Mouse (Mus musculus) hindlimb bud, embryonic 11.5 days (tissue): ENCODE measurements around the gene Bnip1.

ENCODE experiments used
- DNase-seq: peaks from one replicate; pipeline ENCODE4 v3.0.0-alpha.2; 2012; ENCODE audit warnings: low read depth, low spot score; ENCODE audit errors: extremely low spot score

Gene Bnip1

GRCm38 (mm10) chr17:26793068-26793765, 12.4 kb downstream of the Bnip1 start:
- DNase-seq = no peak

- DNase-seq = no peak
Observed at GRCm38 (mm10) chr17:26794744-26795143, 13.9 kb downstream of the Bnip1 start.

- no peak for DNase-seq
Observed at GRCm38 (mm10) chr17:26795386-26795785, 14.5 kb downstream of the Bnip1 start.

- no peak for DNase-seq
Observed at GRCm38 (mm10) chr17:26797379-26798128, 16.7 kb downstream of the Bnip1 start.

GRCm38 (mm10) chr17:26802886-26803285, 22.0 kb downstream of the Bnip1 start:
- DNase-seq = no peak

- DNase-seq = no peak
Observed at GRCm38 (mm10) chr17:26812607-26813006, 31.7 kb downstream of the Bnip1 start.

GRCm38 (mm10) chr17:26813497-26813896, 32.6 kb downstream of the Bnip1 start:
- DNase-seq = no peak

- DNase-seq = no peak
Observed at GRCm38 (mm10) chr17:26816810-26817209, 35.9 kb downstream of the Bnip1 start.

GRCm38 (mm10) chr17:26817776-26818175, 36.9 kb downstream of the Bnip1 start:
- no peak for DNase-seq

- DNase-seq = no peak
Observed at GRCm38 (mm10) chr17:26826131-26826530, 45.3 kb downstream of the Bnip1 start.

- DNase-seq = no peak
Observed at GRCm38 (mm10) chr17:26833806-26834205, 52.9 kb downstream of the Bnip1 start.

- DNase-seq = no peak
Observed at GRCm38 (mm10) chr17:26834302-26834965, 53.6 kb downstream of the Bnip1 start.

GRCm38 (mm10) chr17:26834966-26835755, 54.3 kb downstream of the Bnip1 start:
- DNase-seq = no peak

- no peak for DNase-seq
Observed at GRCm38 (mm10) chr17:26835956-26836355, 55.1 kb downstream of the Bnip1 start.

GRCm38 (mm10) chr17:26836377-26836776, 55.5 kb downstream of the Bnip1 start:
- DNase-seq = no peak

GRCm38 (mm10) chr17:26836786-26837545, 56.1 kb downstream of the Bnip1 start:
- DNase-seq = no peak

- no peak for DNase-seq
Observed at GRCm38 (mm10) chr17:26837546-26837985, 56.7 kb downstream of the Bnip1 start.

GRCm38 (mm10) chr17:26838191-26838910, 57.5 kb downstream of the Bnip1 start:
- DNase-seq = no peak

- DNase-seq = no peak
Observed at GRCm38 (mm10) chr17:26838911-26839717, 58.2 kb downstream of the Bnip1 start.
